Mouse (Mus musculus): ENCODE data around the gene Dgke. TPM values are rescaled to one million over a fixed set of nuclear protein-coding genes. Genes with fewer than 3 reads are reported as not detected.
"Not testable (repeated sequence)": the region's sequence is repeated elsewhere in the genome, so short reads cannot be mapped to it uniquely, and the experiment has no call there.

Dgke gene
- total and polyA plus RNA-seq, 3 experiments = 2.1 to 3.9 (median 3.4) TPM

DNA sequence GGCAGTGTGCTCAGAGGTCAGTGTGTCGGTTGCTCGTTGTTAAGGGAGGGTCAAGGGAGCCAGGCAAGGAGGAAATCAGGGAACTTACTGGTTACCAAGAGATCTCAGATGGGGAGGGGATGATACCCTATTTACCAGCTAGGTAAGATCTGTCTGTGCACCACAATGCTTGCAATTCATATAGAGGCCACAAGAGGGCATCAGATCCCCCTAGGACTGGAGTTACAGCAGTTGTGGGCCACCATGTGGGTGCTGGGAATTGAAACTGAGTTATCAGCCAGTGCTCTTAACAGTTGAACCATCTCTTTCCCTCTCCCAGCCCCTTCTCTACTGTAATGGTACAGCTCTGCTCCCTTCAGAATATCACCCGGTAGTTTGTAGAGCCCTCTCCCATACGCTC lies 22.1 kb upstream of the Dgke start:
- Histone ChIP-seq H3K4me3 (ENCODE audit: low read depth, low read length) (no peak overlapping the region), H3K9me3 (replicated peaks) (no peaks in the 10 kb centered on the region), H3K27me3 (ENCODE audit: insufficient read depth, low read length) (0 out of 2 replicates have a peak, but pooled peaks cover 9% of the 10 kb centered on the region), H3K4me1 (ENCODE audit: insufficient read depth, low read depth, low read length) (no peaks in the 10 kb centered on the region), H3K36me3 (replicated peaks) (no peaks in the 10 kb centered on the region)
- ATAC-seq (ENCODE audit: extremely low read depth, insufficient number of reproducible peaks, low FRiP score, poor library complexity, severe bottlenecking) (no peak), DNase-seq (ENCODE audit: low spot score) (no peak)
- TF ChIP-seq GATA2 (IDR thresholded peaks at IDR 0.05; ENCODE audit: borderline replicate concordance, low read depth, low read length) (no peak), CTCF (IDR thresholded peaks at IDR 0.05; ENCODE audit: low read depth, low read length) (peak; percentile 28; the same call in 1 of the 2 replicates)

DNA sequence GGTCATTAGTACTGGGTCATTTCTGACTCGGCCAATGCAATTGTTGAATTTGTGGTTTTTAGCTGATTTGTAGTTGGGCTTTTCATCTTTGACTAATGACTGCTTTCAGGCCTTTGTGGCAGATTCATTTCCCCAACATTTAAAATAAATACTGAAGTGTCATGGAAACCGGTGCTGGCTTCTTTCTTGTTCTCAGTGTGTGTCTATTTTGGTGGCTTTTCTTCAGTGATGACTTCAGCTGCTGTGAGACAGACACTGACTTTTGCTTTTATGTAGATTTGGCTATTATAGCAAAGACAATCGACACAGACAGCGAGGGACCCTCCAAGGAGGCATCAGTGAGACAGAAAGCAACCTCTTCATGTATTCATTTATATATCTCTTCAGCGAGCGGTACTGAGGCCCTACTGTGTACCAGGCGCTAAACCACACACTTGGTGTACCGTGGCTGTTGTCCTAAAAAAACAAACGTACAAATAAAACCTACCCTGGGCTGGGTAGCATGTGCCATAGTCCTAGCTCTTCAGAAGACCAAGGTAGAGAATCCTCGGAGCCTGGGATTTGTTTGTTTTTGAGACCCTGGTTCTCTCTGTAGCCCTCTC lies 19.7 kb upstream of the Dgke start:
- H3K36me3 ChIP-seq (replicated peaks) = no peaks in the 10 kb centered on the region
- H3K27me3 ChIP-seq (ENCODE audit: insufficient read depth, low read length) = 0 out of 2 replicates have a peak, but pooled peaks cover 9% of the 10 kb centered on the region
- ATAC-seq (ENCODE audit: extremely low read depth, insufficient number of reproducible peaks, low FRiP score, poor library complexity, severe bottlenecking) = no peak
- no peak for TF ChIP-seq CTCF (IDR thresholded peaks at IDR 0.05; ENCODE audit: low read depth, low read length)
- no peak for TF ChIP-seq GATA1 (IDR thresholded peaks at IDR 0.05; ENCODE audit: borderline replicate concordance, low read length)
- no peak for TF ChIP-seq POLR2AphosphoS5 (IDR thresholded peaks at IDR 0.05; ENCODE audit: insufficient replicate concordance, low read depth, low read length)
- TF ChIP-seq TAL1 (conservative IDR thresholded peaks at IDR 0.05; ENCODE audit: low read depth, low read length) = no peak
- TF ChIP-seq GATA2 (IDR thresholded peaks at IDR 0.05; ENCODE audit: borderline replicate concordance, low read depth, low read length) = no peak
- no peak for DNase-seq (ENCODE audit: low spot score)
- H3K4me3 ChIP-seq (ENCODE audit: low read depth, low read length) = no peak overlapping the region
- no peaks in the 10 kb centered on the region for H3K9me3 ChIP-seq (replicated peaks)
- H3K4me1 ChIP-seq (ENCODE audit: insufficient read depth, low read depth, low read length) = no peaks in the 10 kb centered on the region

DNA sequence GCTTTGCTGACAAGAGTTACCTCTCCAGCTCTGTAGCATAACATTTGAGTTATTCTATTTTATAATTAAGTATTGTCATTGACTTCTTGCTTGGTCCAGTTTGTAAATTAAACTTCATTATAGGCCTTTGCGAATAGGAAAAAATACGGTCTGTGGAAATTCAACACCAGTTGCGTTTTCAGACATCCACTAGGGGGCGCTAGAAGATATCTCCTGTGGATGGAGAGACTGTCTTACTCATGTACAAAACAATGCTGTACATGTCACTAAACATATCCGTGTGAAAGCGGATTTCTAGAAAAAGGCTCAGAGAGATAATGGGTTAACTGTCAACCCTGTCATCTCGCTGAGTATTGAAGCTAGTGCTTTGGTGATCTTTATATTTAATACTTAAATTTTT lies 18.0 kb upstream of the Dgke start:
- ATAC-seq (ENCODE audit: extremely low read depth, insufficient number of reproducible peaks, low FRiP score, poor library complexity, severe bottlenecking) (peak; percentile 34; the same call in 1 of the 2 replicates), DNase-seq (ENCODE audit: low spot score) (peak; percentile 16)
- Histone ChIP-seq H3K4me1 (ENCODE audit: insufficient read depth, low read depth, low read length) (no peaks in the 10 kb centered on the region), H3K36me3 (replicated peaks) (no peaks in the 10 kb centered on the region), H3K9me3 (replicated peaks) (no peaks in the 10 kb centered on the region), H3K27me3 (ENCODE audit: insufficient read depth, low read length) (peaks cover 15% of the 10 kb centered on the region; the same call in 1 of the 2 replicates), H3K4me3 (ENCODE audit: low read depth, low read length) (no peak overlapping the region)
- TF ChIP-seq GATA1 (IDR thresholded peaks at IDR 0.05; ENCODE audit: borderline replicate concordance, low read length) (no peak), GATA2 (IDR thresholded peaks at IDR 0.05; ENCODE audit: borderline replicate concordance, low read depth, low read length) (no peak), CTCF (IDR thresholded peaks at IDR 0.05; ENCODE audit: low read depth, low read length) (peak; percentile 38; the same call in 1 of the 2 replicates)

DNA sequence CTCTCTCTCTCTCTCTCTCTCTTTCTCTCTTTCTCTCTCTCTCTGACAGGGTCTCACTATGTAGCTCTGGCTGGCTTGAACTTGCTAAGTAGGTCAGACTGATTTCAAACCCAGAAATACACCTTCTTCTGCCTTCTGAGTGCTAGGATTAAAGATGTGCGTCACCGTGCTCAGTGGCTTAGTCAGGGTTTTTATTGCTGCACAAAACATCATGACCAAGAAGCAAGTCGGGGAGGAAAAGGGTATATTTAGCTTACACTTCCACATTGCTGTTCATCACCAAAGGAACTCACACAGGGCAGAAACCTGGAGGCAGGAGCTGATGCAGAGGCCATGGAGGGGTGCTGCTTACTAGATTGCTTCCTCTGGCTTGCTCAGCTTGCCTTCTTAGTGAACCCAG lies 16.0 kb upstream of the Dgke start:
- not testable (repeated sequence) for H3K36me3 ChIP-seq (replicated peaks); H3K4me1 ChIP-seq (ENCODE audit: insufficient read depth, low read depth, low read length); DNase-seq (ENCODE audit: low spot score); ATAC-seq (ENCODE audit: extremely low read depth, insufficient number of reproducible peaks, low FRiP score, poor library complexity, severe bottlenecking); H3K9me3 ChIP-seq (replicated peaks); H3K4me3 ChIP-seq (ENCODE audit: low read depth, low read length)
- peaks cover 24% of the 10 kb centered on the region for H3K27me3 ChIP-seq (ENCODE audit: insufficient read depth, low read length)

DNA sequence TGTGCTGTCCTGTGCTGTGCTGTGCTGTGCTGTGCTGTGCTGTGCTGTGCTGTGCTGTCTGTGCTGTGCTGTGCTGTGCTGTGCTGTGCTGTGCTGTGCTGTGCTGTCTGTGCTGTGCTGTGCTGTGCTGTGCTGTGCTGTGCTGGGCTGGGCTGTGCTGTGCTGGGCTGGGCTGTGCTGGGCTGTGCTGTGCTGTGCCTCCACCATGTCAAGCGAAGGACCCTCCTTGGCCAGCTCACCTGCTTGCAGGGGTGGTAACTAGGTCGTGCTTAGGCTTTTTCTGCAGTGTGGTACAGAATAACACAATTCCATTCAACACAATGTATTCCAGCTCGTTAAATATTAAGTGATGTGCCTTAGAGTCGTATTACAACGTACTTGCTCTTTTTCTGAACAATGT lies 15.3 kb upstream of the Dgke start:
- not testable (repeated sequence) for ATAC-seq (ENCODE audit: extremely low read depth, insufficient number of reproducible peaks, low FRiP score, poor library complexity, severe bottlenecking); H3K9me3 ChIP-seq (replicated peaks)

DNA sequence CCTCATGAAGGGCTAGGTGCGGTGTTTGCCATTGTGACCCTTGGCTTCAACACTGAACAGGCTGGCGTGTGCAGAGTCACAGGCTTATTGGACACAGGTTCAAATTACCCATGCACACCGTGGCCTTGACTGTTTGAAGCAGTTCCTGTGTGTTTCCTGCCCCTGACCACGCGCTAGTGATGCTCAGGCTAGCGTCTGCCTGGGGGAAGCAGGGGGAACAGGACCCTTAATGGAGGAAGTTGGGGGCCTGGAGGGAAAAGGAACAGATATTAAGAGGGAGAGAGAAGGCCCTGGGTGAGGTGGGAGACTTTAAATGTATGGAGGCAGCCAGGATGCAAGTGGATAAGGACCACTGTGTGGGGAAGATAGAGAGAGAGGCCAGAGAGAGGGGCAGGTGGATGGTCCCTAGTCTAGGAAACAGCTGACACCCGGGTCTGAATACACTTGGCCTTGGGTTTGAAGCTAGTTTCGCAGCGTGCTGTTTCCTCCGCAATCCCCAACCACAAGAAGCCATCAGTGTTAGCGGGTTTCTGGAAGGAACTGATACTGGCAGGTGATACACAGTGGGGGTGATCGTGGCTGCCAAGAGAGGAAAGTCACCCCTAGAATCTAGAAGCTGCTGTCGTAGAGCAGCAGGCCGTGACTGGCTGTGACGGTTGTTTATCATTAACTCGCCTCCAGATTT lies 12.5 kb upstream of the Dgke start:
- no peak for TF ChIP-seq TAL1 (conservative IDR thresholded peaks at IDR 0.05; ENCODE audit: low read depth, low read length)
- TF ChIP-seq GATA2 (IDR thresholded peaks at IDR 0.05; ENCODE audit: borderline replicate concordance, low read depth, low read length) = no peak
- TF ChIP-seq CTCF (IDR thresholded peaks at IDR 0.05; ENCODE audit: low read depth, low read length) = no peak
- TF ChIP-seq GATA1 (IDR thresholded peaks at IDR 0.05; ENCODE audit: borderline replicate concordance, low read length) = no peak
- TF ChIP-seq POLR2AphosphoS5 (IDR thresholded peaks at IDR 0.05; ENCODE audit: insufficient replicate concordance, low read depth, low read length) = no peak
- H3K4me1 ChIP-seq (ENCODE audit: insufficient read depth, low read depth, low read length) = no peaks in the 10 kb centered on the region
- H3K4me3 ChIP-seq (ENCODE audit: low read depth, low read length) = no peak overlapping the region
- H3K36me3 ChIP-seq (replicated peaks) = no peaks in the 10 kb centered on the region
- H3K9me3 ChIP-seq (replicated peaks) = no peaks in the 10 kb centered on the region
- ATAC-seq (ENCODE audit: extremely low read depth, insufficient number of reproducible peaks, low FRiP score, poor library complexity, severe bottlenecking) (no peak), DNase-seq (ENCODE audit: low spot score) (no peak)
- peaks cover 34% of the 10 kb centered on the region for H3K27me3 ChIP-seq (ENCODE audit: insufficient read depth, low read length)

More for the DNA sequence above, 15.3 kb upstream of the Dgke start:
- H3K4me3 ChIP-seq (ENCODE audit: low read depth, low read length); H3K36me3 ChIP-seq (replicated peaks); DNase-seq (ENCODE audit: low spot score); H3K4me1 ChIP-seq (ENCODE audit: insufficient read depth, low read depth, low read length): not testable (repeated sequence)
- H3K27me3 ChIP-seq (ENCODE audit: insufficient read depth, low read length) = peaks cover 29% of the 10 kb centered on the region

DNA sequence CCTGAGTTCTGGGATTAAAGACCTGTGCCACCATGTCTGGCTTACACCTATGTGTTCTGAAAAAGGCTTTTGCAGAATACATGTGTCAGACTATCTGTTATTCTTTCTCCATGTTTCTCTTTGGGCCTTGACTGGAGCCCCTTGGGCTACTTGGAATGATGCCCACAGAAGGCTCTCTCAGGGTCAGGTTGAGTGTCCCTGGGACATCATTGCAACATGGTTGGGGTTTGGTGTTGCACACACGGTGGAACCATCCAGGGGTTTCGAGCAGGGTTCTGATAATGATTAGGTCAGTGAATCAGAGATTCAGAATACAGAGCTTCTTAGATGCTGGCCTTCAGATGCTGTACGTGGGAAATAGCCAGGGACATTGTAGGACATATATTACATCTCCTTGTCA lies 11.7 kb upstream of the Dgke start:
- peaks cover 38% of the 10 kb centered on the region for H3K27me3 ChIP-seq (ENCODE audit: insufficient read depth, low read length)

More for the DNA sequence above, 11.7 kb upstream of the Dgke start:
- ATAC-seq (ENCODE audit: extremely low read depth, insufficient number of reproducible peaks, low FRiP score, poor library complexity, severe bottlenecking) = no peak
- no peak overlapping the region for H3K4me3 ChIP-seq (ENCODE audit: low read depth, low read length)
- TF ChIP-seq TAL1 (conservative IDR thresholded peaks at IDR 0.05; ENCODE audit: low read depth, low read length) = no peak
- no peak for TF ChIP-seq GATA2 (IDR thresholded peaks at IDR 0.05; ENCODE audit: borderline replicate concordance, low read depth, low read length)
- TF ChIP-seq CTCF (IDR thresholded peaks at IDR 0.05; ENCODE audit: low read depth, low read length) = no peak
- TF ChIP-seq GATA1 (IDR thresholded peaks at IDR 0.05; ENCODE audit: borderline replicate concordance, low read length) = no peak
- TF ChIP-seq POLR2AphosphoS5 (IDR thresholded peaks at IDR 0.05; ENCODE audit: insufficient replicate concordance, low read depth, low read length) = no peak
- H3K36me3 ChIP-seq (replicated peaks) = no peaks in the 10 kb centered on the region
- H3K9me3 ChIP-seq (replicated peaks) = no peaks in the 10 kb centered on the region
- DNase-seq (ENCODE audit: low spot score) = no peak
- H3K4me1 ChIP-seq (ENCODE audit: insufficient read depth, low read depth, low read length) = no peaks in the 10 kb centered on the region

All from G1E (cell line).